ENCODE assay signal across 26 mouse cellular contexts in genomic region chr5:113761585-113761984, GRCm38 (mm10). TPM values are rescaled to one million over a fixed set of nuclear protein-coding genes. Genes with fewer than 3 reads are reported as not detected.
"Had no signal": no experiment of that assay in that cellular context is flagged by ENCODE, and none has a peak within 500 bp of the region (broad histone marks: within the 10 kb centered on the region; RNA-seq: fewer than 3 reads in every experiment).

No protein-coding gene starts in this region.

- H3K4me2 ChIP-seq: liver, embryonic 15.5 days; lung, embryonic 14.5 days; midbrain, embryonic 11.5 days; midbrain, embryonic 13.5 days; midbrain, embryonic 15.5 days; neural tube, embryonic 12.5 days had no signal

- H3K27me3 ChIP-seq: liver, embryonic 15.5 days; megakaryocyte, embryonic 14.5 days; midbrain, embryonic 13.5 days; midbrain, embryonic 15.5 days; neural tube, embryonic 12.5 days had no signal

- H3K9ac ChIP-seq: liver, embryonic 15.5 days; lung, embryonic 14.5 days; midbrain, embryonic 13.5 days; midbrain, embryonic 15.5 days; neural tube, embryonic 12.5 days had no signal

- H3K9me3 ChIP-seq: liver, embryonic 15.5 days; megakaryocyte, embryonic 14.5 days; midbrain, embryonic 13.5 days; midbrain, embryonic 15.5 days; neural tube, embryonic 12.5 days had no signal

- H3K4me1 ChIP-seq: midbrain, embryonic 13.5 days; midbrain, embryonic 15.5 days; neural tube, embryonic 12.5 days had no signal

- H3K27ac ChIP-seq: liver, embryonic 15.5 days; midbrain, embryonic 13.5 days; midbrain, embryonic 15.5 days; neural tube, embryonic 12.5 days had no signal

- DNase-seq: lung, adult 18-20 months; lung, embryonic 14.5 days; lung, postnatal 10 days; lung, postnatal 4 days; retina, postnatal 1 day; right cerebral cortex, adult 18-20 months; right cerebral cortex, postnatal 25 days; right cerebral cortex, postnatal 4 days; spleen, adult 18-20 months; thymus, adult 18-20 months; thymus, postnatal 14 days; thymus, postnatal 36 days had no signal

- ATAC-seq: midbrain, embryonic 13.5 days; midbrain, embryonic 15.5 days had no signal

- H3K4me3 ChIP-seq: liver, embryonic 15.5 days; megakaryocyte, embryonic 14.5 days; midbrain, embryonic 13.5 days; midbrain, embryonic 15.5 days; neural tube, embryonic 12.5 days had no signal

RNA-seq across cellular contexts. Expression of gene 1700069L16Rik, which starts 37.0 kb away (rescaled TPM):
- total RNA-seq: midbrain, postnatal 0 days; monocyte, adult 5-6 weeks had no signal
- polyA plus RNA-seq: liver, embryonic 15.5 days; lung, embryonic 14.5 days; lung, embryonic 16.5 days; midbrain, embryonic 11.5 days; midbrain, embryonic 13.5 days; midbrain, embryonic 15.5 days; midbrain, postnatal 0 days; neural tube, embryonic 12.5 days; neural tube, embryonic 14.5 days; small intestine, adult 2 months; stomach, embryonic 14.5 days; stomach, embryonic 16.5 days; thymus, postnatal 0 days had no signal

RNA-seq across cellular contexts. Expression of gene Tmem119, which starts 38.7 kb away (rescaled TPM):
- total RNA-seq: monocyte, adult 5-6 weeks had no signal
